Mouse (Mus musculus) 3T3-L1 (cell line): ENCODE results near the gene Lap3.

Experiments used
- DNase-seq: peaks from one replicate; pipeline ENCODE4 v3.0.0-alpha.2; 2015; ENCODE audit warnings: low read depth, low spot score

Gene Lap3

GRCm38 (mm10) chr5:45495429-45495975, 2.3 kb downstream of the Lap3 start:
- no peak for DNase-seq

- no peak for DNase-seq
These were observed 2.9 kb downstream of the Lap3 start for GRCm38 (mm10) chr5:45496042-45496441.

- DNase-seq, result no peak
These were observed 3.3 kb downstream of the Lap3 start for GRCm38 (mm10) chr5:45496479-45496878.

GRCm38 (mm10) chr5:45496930-45497550, 3.9 kb downstream of the Lap3 start:
- peak; percentile 43 for DNase-seq

GRCm38 (mm10) chr5:45497564-45497963, 4.4 kb downstream of the Lap3 start:
- DNase-seq, result no peak

GRCm38 (mm10) chr5:45510071-45510470, 16.9 kb downstream of the Lap3 start:
- no peak for DNase-seq

- no peak for DNase-seq
These were observed 19.7 kb downstream of the Lap3 start for GRCm38 (mm10) chr5:45512908-45513307.

GRCm38 (mm10) chr5:45513511-45513910, 20.3 kb downstream of the Lap3 start:
- no peak for DNase-seq

- no peak for DNase-seq
These were observed 21.4 kb downstream of the Lap3 start for GRCm38 (mm10) chr5:45514599-45514998.

GRCm38 (mm10) chr5:45515151-45515743, 22.1 kb downstream of the Lap3 start:
- no peak for DNase-seq

- peak; percentile 93 for DNase-seq
These were observed 27.0 kb downstream of the Lap3 start, which contains the start of gene Med28 for GRCm38 (mm10) chr5:45519960-45520808. Med28 (plus strand) TSS chr5:45520229.

GRCm38 (mm10) chr5:45520809-45521110, 27.6 kb downstream of the Lap3 start:
- DNase-seq, result peak; percentile 37

GRCm38 (mm10) chr5:45521601-45522000, 28.4 kb downstream of the Lap3 start:
- peak; percentile 9 for DNase-seq

GRCm38 (mm10) chr5:45525101-45525500, 31.9 kb downstream of the Lap3 start:
- DNase-seq, result no peak

- no peak for DNase-seq
These were observed 33.2 kb downstream of the Lap3 start for GRCm38 (mm10) chr5:45526338-45526737.

- DNase-seq, result peak; percentile 71
These were observed 36.5 kb downstream of the Lap3 start for GRCm38 (mm10) chr5:45529696-45530095.

- DNase-seq, result peak; percentile 42
These were observed 41.3 kb downstream of the Lap3 start for GRCm38 (mm10) chr5:45534319-45535098.

GRCm38 (mm10) chr5:45535177-45535576, 42.0 kb downstream of the Lap3 start:
- no peak for DNase-seq

GRCm38 (mm10) chr5:45539502-45539901, 46.3 kb downstream of the Lap3 start:
- no peak for DNase-seq

GRCm38 (mm10) chr5:45543374-45543773, 50.2 kb downstream of the Lap3 start:
- no peak for DNase-seq

- DNase-seq, result no peak
These were observed 56.4 kb downstream of the Lap3 start for GRCm38 (mm10) chr5:45549586-45549985.
